Mouse (Mus musculus) erythroid progenitor cell, adult 5-6 weeks (primary cell): ENCODE data around the gene 1600012H06Rik. TPM values are rescaled to one million over a fixed set of nuclear protein-coding genes. Genes with fewer than 3 reads are reported as not detected.

Experiments used
- ATAC-seq: replicated peaks from 2 replicates; pipeline ENCODE4 v1.8.0; 2016; ENCODE audit warnings: moderate number of reproducible peaks, mild to moderate bottlenecking, moderate TSS enrichment, inconsistent platforms; ENCODE audit not compliant: poor library complexity, low FRiP score, severe bottlenecking
- total RNA-seq, 2 experiments: library from RNA; stranded (forward) in 1 of 2; stranded (reverse) in 1 of 2; fragments of 150-400 nt in 1 of 2; fragments of 186-747, 209-891 nt in 1 of 2; gene quantifications; 2 replicates each; pipeline versions ENCODE4 v1.2.3 to v1.2.4; 2015 to 2017; ENCODE audit warnings: low replicate concordance in 2 of 2

1600012H06Rik gene
- total RNA-seq, 2 experiments from 2014 or later, result 2.3 to 12.6 TPM

GRCm38 (mm10) chr17:14994140-14994539, 51.2 kb downstream of the 1600012H06Rik start:
- ATAC-seq, result peak; percentile 55

DNA sequence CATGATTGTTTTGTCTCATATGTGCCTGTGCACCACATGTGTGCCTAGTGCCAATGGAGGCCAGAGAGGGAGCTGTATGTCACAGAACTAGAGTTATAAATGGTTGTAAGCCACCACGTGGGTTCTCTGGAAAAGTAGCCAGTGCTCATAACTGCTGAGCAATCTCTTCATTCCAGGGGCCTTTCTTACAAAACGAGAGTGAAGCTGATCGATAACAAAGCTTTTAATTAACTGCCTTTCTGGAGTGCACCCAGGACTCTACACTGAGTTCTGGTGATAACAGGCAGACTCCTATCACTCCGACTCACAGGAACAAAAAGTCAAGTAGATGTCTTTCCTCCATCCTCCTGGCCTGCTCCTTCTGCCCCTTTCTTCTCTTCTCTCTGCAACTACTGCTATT, 57.1 kb downstream of the 1600012H06Rik start:
- peak; percentile 67 for ATAC-seq

DNA sequence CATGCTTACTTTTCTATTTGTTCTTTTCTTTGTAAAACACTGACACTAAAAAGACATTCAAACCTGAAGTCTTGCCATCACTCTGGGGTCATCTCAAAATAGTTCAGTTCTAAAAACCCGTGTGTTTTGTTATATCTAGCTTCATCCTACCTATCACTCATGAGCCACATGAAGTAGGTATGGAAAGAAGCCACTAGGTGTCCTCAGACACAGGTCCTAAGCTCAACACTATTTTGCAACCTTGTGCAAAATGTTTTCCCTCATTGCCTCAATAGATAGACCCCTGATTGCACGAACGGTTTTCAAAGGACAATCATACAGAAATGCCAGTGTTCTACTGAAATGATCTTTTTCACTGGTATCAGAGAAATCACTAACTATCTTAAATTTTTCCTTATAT, 66.1 kb downstream of the 1600012H06Rik start:
- ATAC-seq, result peak; percentile 79

Other genes with a start within 250 kb of the 1600012H06Rik start
- gene Thbs2, start 248.9 kb upstream of the 1600012H06Rik start, total RNA-seq (2015; ENCODE audit: low replicate concordance), result not detected in 2 replicates
- gene Thbs2, start 248.9 kb upstream of the 1600012H06Rik start, total RNA-seq (2017; ENCODE audit: low replicate concordance), result 1.3 TPM in 1 of 2 replicates, not detected in the other
- not detected in 2 replicates for gene Wdr27, start within 50 bp of the 1600012H06Rik start, total RNA-seq (2015; ENCODE audit: low replicate concordance)
- gene Wdr27, start within 50 bp of the 1600012H06Rik start, total RNA-seq (2017; ENCODE audit: low replicate concordance), result not detected in 2 replicates
- gene Phf10, start 18.1 kb downstream of the 1600012H06Rik start, total RNA-seq (2015; ENCODE audit: low replicate concordance), result 217 and 251 TPM in 2 replicates
- gene Phf10, start 18.1 kb downstream of the 1600012H06Rik start, total RNA-seq (2017; ENCODE audit: low replicate concordance), result 117 and 125 TPM in 2 replicates
- gene 9030025P20Rik, start 35.3 kb downstream of the 1600012H06Rik start, total RNA-seq (2015; ENCODE audit: low replicate concordance), result 4.6 and 5.8 TPM in 2 replicates
- 0.76 and 7.2 TPM in 2 replicates for gene 9030025P20Rik, start 35.3 kb downstream of the 1600012H06Rik start, total RNA-seq (2017; ENCODE audit: low replicate concordance)
- gene Gm3417, start 35.6 kb downstream of the 1600012H06Rik start, total RNA-seq (2015; ENCODE audit: low replicate concordance), result not detected in 2 replicates
- not detected in 2 replicates for gene Gm3417, start 35.6 kb downstream of the 1600012H06Rik start, total RNA-seq (2017; ENCODE audit: low replicate concordance)
- gene Gm3435, start 67.0 kb downstream of the 1600012H06Rik start, total RNA-seq (2015; ENCODE audit: low replicate concordance), result 5.4 TPM in 1 of 2 replicates, not detected in the other
- gene Gm3435, start 67.0 kb downstream of the 1600012H06Rik start, total RNA-seq (2017; ENCODE audit: low replicate concordance), result 0.26 and 5.4 TPM in 2 replicates
- gene Ermard, start 98.0 kb downstream of the 1600012H06Rik start, total RNA-seq (2015; ENCODE audit: low replicate concordance), result 90.5 and 91.5 TPM in 2 replicates
- gene Ermard, start 98.0 kb downstream of the 1600012H06Rik start, total RNA-seq (2017; ENCODE audit: low replicate concordance), result 43.6 and 72.8 TPM in 2 replicates
- 14.8 TPM in 1 of 2 replicates, not detected in the other for gene Tcte3, start 98.3 kb downstream of the 1600012H06Rik start, total RNA-seq (2015; ENCODE audit: low replicate concordance)
- 4.1 TPM in 1 of 2 replicates, not detected in the other for gene Tcte3, start 98.3 kb downstream of the 1600012H06Rik start, total RNA-seq (2017; ENCODE audit: low replicate concordance)
- gene Gm3448, start 98.4 kb downstream of the 1600012H06Rik start, total RNA-seq (2015; ENCODE audit: low replicate concordance), result 2.2 and 2.9 TPM in 2 replicates
- 2.8 and 11.4 TPM in 2 replicates for gene Gm3448, start 98.4 kb downstream of the 1600012H06Rik start, total RNA-seq (2017; ENCODE audit: low replicate concordance)